Mouse (Mus musculus) heart, embryonic 10.5 days (tissue): ENCODE measurements around the gene Hspbp1. TPM values are rescaled to one million over a fixed set of nuclear protein-coding genes. Genes with fewer than 3 reads are reported as not detected.

Source experiments
- DNase-seq: peaks from one replicate; pipeline ENCODE4 v3.0.0-alpha.2; 2017; ENCODE audit warnings: low spot score
- H3K27ac ChIP-seq: fragments of 300-500 bp; sonication (generic); 2 replicates; pipeline ENCODE4 v1.5.1; 2016; ENCODE audit warnings: mild to moderate bottlenecking
- H3K27me3 ChIP-seq: fragments of 300-500 bp; sonication (generic); 2 replicates; pipeline ENCODE4 v1.6.1; 2016; ENCODE audit warnings: mild to moderate bottlenecking; ENCODE audit not compliant: poor library complexity, insufficient read depth, severe bottlenecking
- H3K36me3 ChIP-seq: fragments of 300-500 bp; sonication (generic); 2 replicates; pipeline ENCODE4 v1.6.1; 2016; ENCODE audit warnings: mild to moderate bottlenecking, moderate library complexity
- H3K4me1 ChIP-seq: fragments of 300-500 bp; sonication (generic); 2 replicates; pipeline ENCODE4 v1.6.1; 2016; ENCODE audit warnings: mild to moderate bottlenecking
- H3K4me3 ChIP-seq: fragments of 300-500 bp; sonication (generic); 2 replicates; pipeline ENCODE4 v1.5.1; 2016; ENCODE audit warnings: mild to moderate bottlenecking, moderate library complexity
- H3K9me3 ChIP-seq: fragments of 300-500 bp; sonication (generic); 2 replicates; pipeline ENCODE4 v1.6.1; 2016; ENCODE audit warnings: mild to moderate bottlenecking, moderate library complexity
- WGBS: fragments of 180-500 bp; shearing (Covaris S2); methylation state at CpG from one replicate; pipeline ENCODE4 v1.1.7; 2016; 5-methylcytosine and 5-hydroxymethylcytosine counted together
- polyA plus RNA-seq: library from polyadenylated mRNA; unstranded; fragments of >200 nt; fragmentation: Nextera tagmentation; extraction: Ambion mirVana; gene quantifications from 2 replicates; pipeline ENCODE4 v1.2.1, GENCODE M21; 2016

Gene Hspbp1
- polyA plus RNA-seq, 1 experiment from 2014 or later: 118 TPM

- no peak for DNase-seq
- peaks cover 26% of the 10 kb centered on the region for H3K36me3 ChIP-seq
Measured at GRCm38 (mm10) chr7:4659911-4660443, 24.9 kb downstream of the Hspbp1 start.

GRCm38 (mm10) chr7:4658912-4659551, 25.8 kb downstream of the Hspbp1 start, which contains the start of gene Ppp6r1:
Gene Ppp6r1 (minus strand): TSS chr7:4659019.
- no peaks in the 10 kb centered on the region for H3K27me3 ChIP-seq
- H3K27ac ChIP-seq: peak within 1 kb of the TSS; percentile 97
- peaks cover 45% of the 10 kb centered on the region for H3K4me1 ChIP-seq
- H3K4me3 ChIP-seq: peak within 1 kb of the TSS; percentile 91
- H3K9me3 ChIP-seq: no peaks in the 10 kb centered on the region
- DNase-seq: peak; percentile 97
- peaks cover 17% of the 10 kb centered on the region for H3K36me3 ChIP-seq
- under 1% methylated on average over 54 of the region's 54 CpGs for WGBS

More at GRCm38 (mm10) chr7:4659911-4660443, 24.9 kb downstream of the Hspbp1 start:
- Histone ChIP-seq H3K4me3 (peak overlapping the region; percentile 91), H3K9me3 (no peaks in the 10 kb centered on the region), H3K27me3 (no peaks in the 10 kb centered on the region), H3K4me1 (peaks cover 36% of the 10 kb centered on the region), H3K27ac (peak overlapping the region; percentile 97; the same call in 1 of the 2 replicates)
- 81% methylated on average over 3 of the region's 3 CpGs for WGBS

GRCm38 (mm10) chr7:4658128-4658907, 26.6 kb downstream of the Hspbp1 start:
- under 1% methylated on average over 78 of the region's 78 CpGs for WGBS
- H3K4me3 ChIP-seq: peak overlapping the region; percentile 91
- H3K9me3 ChIP-seq: no peaks in the 10 kb centered on the region
- H3K27me3 ChIP-seq: no peaks in the 10 kb centered on the region
- no peak for DNase-seq
- H3K36me3 ChIP-seq: peaks cover 17% of the 10 kb centered on the region
- peaks cover 49% of the 10 kb centered on the region for H3K4me1 ChIP-seq
- peak overlapping the region; percentile 97 for H3K27ac ChIP-seq

GRCm38 (mm10) chr7:4657521-4658127, 27.2 kb downstream of the Hspbp1 start:
- Histone ChIP-seq H3K4me3 (peak overlapping the region; percentile 91), H3K4me1 (peaks cover 52% of the 10 kb centered on the region), H3K27me3 (no peaks in the 10 kb centered on the region), H3K9me3 (no peaks in the 10 kb centered on the region), H3K27ac (peak overlapping the region; percentile 97), H3K36me3 (peaks cover 14% of the 10 kb centered on the region; the same call in 1 of the 2 replicates)
- 52% methylated on average over 9 of the region's 9 CpGs for WGBS
- DNase-seq: no peak

GRCm38 (mm10) chr7:4656818-4657217, 28.1 kb downstream of the Hspbp1 start:
- Histone ChIP-seq H3K36me3 (peaks cover 10% of the 10 kb centered on the region; the same call in 1 of the 2 replicates), H3K4me3 (peak overlapping the region; percentile 91), H3K27ac (no peak overlapping the region), H3K27me3 (no peaks in the 10 kb centered on the region), H3K9me3 (no peaks in the 10 kb centered on the region), H3K4me1 (peaks cover 60% of the 10 kb centered on the region)
- WGBS: 53% methylated on average over 1 of the region's 1 CpGs
- no peak for DNase-seq

GRCm38 (mm10) chr7:4655916-4656315, 29.0 kb downstream of the Hspbp1 start:
- H3K4me3 ChIP-seq: no peak overlapping the region
- DNase-seq: no peak
- peaks cover 67% of the 10 kb centered on the region for H3K4me1 ChIP-seq
- no peaks in the 10 kb centered on the region for H3K9me3 ChIP-seq
- WGBS: 76% methylated on average over 1 of the region's 1 CpGs
- H3K27me3 ChIP-seq: no peaks in the 10 kb centered on the region
- H3K36me3 ChIP-seq: peaks cover 10% of the 10 kb centered on the region; the same call in 1 of the 2 replicates
- H3K27ac ChIP-seq: no peak overlapping the region

- Histone ChIP-seq H3K27ac (no peak overlapping the region), H3K9me3 (no peaks in the 10 kb centered on the region), H3K27me3 (no peaks in the 10 kb centered on the region), H3K4me3 (no peak overlapping the region), H3K4me1 (peaks cover 65% of the 10 kb centered on the region), H3K36me3 (peaks cover 10% of the 10 kb centered on the region; the same call in 1 of the 2 replicates)
- WGBS: 87% methylated on average over 4 of the region's 4 CpGs
- DNase-seq: no peak
Measured at GRCm38 (mm10) chr7:4655393-4655792, 29.5 kb downstream of the Hspbp1 start.

GRCm38 (mm10) chr7:4654221-4654620, 30.6 kb downstream of the Hspbp1 start:
- Histone ChIP-seq H3K27ac (no peak overlapping the region), H3K36me3 (peaks cover 10% of the 10 kb centered on the region; the same call in 1 of the 2 replicates), H3K9me3 (no peaks in the 10 kb centered on the region), H3K4me1 (peaks cover 57% of the 10 kb centered on the region), H3K4me3 (no peak overlapping the region), H3K27me3 (no peaks in the 10 kb centered on the region)
- no peak for DNase-seq
- 70% methylated on average over 2 of the region's 2 CpGs for WGBS

- Histone ChIP-seq H3K27ac (no peak overlapping the region), H3K4me1 (peaks cover 57% of the 10 kb centered on the region), H3K4me3 (no peak overlapping the region), H3K9me3 (no peaks in the 10 kb centered on the region), H3K36me3 (peaks cover 10% of the 10 kb centered on the region; the same call in 1 of the 2 replicates), H3K27me3 (no peaks in the 10 kb centered on the region)
- no peak for DNase-seq
- 81% methylated on average over 7 of the region's 7 CpGs for WGBS
Measured at GRCm38 (mm10) chr7:4653780-4654179, 31.1 kb downstream of the Hspbp1 start.

GRCm38 (mm10) chr7:4653351-4653750, 31.5 kb downstream of the Hspbp1 start:
- WGBS: 77% methylated on average over 5 of the region's 5 CpGs
- no peak for DNase-seq
- Histone ChIP-seq H3K27ac (no peak overlapping the region), H3K9me3 (no peaks in the 10 kb centered on the region), H3K4me1 (peaks cover 57% of the 10 kb centered on the region), H3K4me3 (no peak overlapping the region), H3K36me3 (peaks cover 10% of the 10 kb centered on the region; the same call in 1 of the 2 replicates), H3K27me3 (no peaks in the 10 kb centered on the region)

GRCm38 (mm10) chr7:4652726-4653125, 32.1 kb downstream of the Hspbp1 start:
- no peak for DNase-seq
- Histone ChIP-seq H3K4me1 (peaks cover 58% of the 10 kb centered on the region), H3K9me3 (no peaks in the 10 kb centered on the region), H3K36me3 (peaks cover 10% of the 10 kb centered on the region; the same call in 1 of the 2 replicates), H3K27ac (no peak overlapping the region), H3K27me3 (no peaks in the 10 kb centered on the region), H3K4me3 (no peak overlapping the region)
- WGBS: 63% methylated on average over 5 of the region's 5 CpGs

- H3K4me1 ChIP-seq: peaks cover 58% of the 10 kb centered on the region
Measured at GRCm38 (mm10) chr7:4651581-4651980, 33.3 kb downstream of the Hspbp1 start.

More at GRCm38 (mm10) chr7:4651581-4651980, 33.3 kb downstream of the Hspbp1 start:
- no peak for DNase-seq
- Histone ChIP-seq H3K4me3 (no peak overlapping the region), H3K27me3 (no peaks in the 10 kb centered on the region), H3K36me3 (peaks cover 12% of the 10 kb centered on the region; the same call in 1 of the 2 replicates), H3K27ac (no peak overlapping the region), H3K9me3 (no peaks in the 10 kb centered on the region)
- 74% methylated on average over 8 of the region's 8 CpGs for WGBS
